11 mouse cellular contexts compared by ENCODE assay signal in genomic region chr10:75975216-75975615, GRCm38 (mm10). TPM values are rescaled to one million over a fixed set of nuclear protein-coding genes. Genes with fewer than 3 reads are reported as not detected.
DNase-seq lines count a peak whose midpoint lies in the region; ATAC-seq and TF ChIP-seq lines count a peak whose summit lies in the region.
"Had no signal": no experiment of that assay in that cellular context is flagged by ENCODE, and none has a peak within 500 bp of the region (broad histone marks: within the 10 kb centered on the region; RNA-seq: fewer than 3 reads in every experiment).

No protein-coding gene starts in this region.

- whole genome bisulfite sequencing in liver, postnatal 0 days (ENCODE audit: insufficient replicate concordance): 66% methylated on average over 5 of the region's 5 CpGs

- H3K4me2 ChIP-seq in liver, postnatal 0 days (ENCODE audit: low read depth, low read length): no peak overlapping the region

- H3K4me1 ChIP-seq in liver, postnatal 0 days (ENCODE audit: insufficient read depth): no peaks in the 10 kb centered on the region

- H3K4me3 ChIP-seq in liver, postnatal 0 days (ENCODE audit: low read depth, low read length): no peak overlapping the region
- H3K4me3 ChIP-seq: erythroblast, embryonic 14.5 days had no signal

- peak; percentile 57 for DNase-seq in cerebellum, adult 9-10 months
- DNase-seq in cerebellum, adult 11 months: no peak
- DNase-seq in liver, postnatal 0 days: no peak
- DNase-seq in liver: no peak
- peak; percentile 12 for DNase-seq in brain, embryonic 14.5 days (ENCODE audit: low read depth)
- peak; percentile 34 for DNase-seq in thymus, postnatal 14 days
- DNase-seq in left cerebral cortex, postnatal 25 days (ENCODE audit: low spot score in 2 of 2): no peak
- DNase-seq in heart, postnatal 14 days: no peak

- peaks cover 2% of the 10 kb centered on the region; the same call in 1 of the 2 replicates for H3K9me3 ChIP-seq in liver, postnatal 0 days (ENCODE audit: low read length)

- no peak overlapping the region for H3K27ac ChIP-seq in liver, postnatal 0 days (ENCODE audit: low read depth)

- no peak for ATAC-seq in liver, postnatal 0 days

- intact Hi-C loops in left cerebral cortex, postnatal 25 days (cut with DNase I): no loop called here
- intact Hi-C loops in heart, postnatal 14 days (cut with DNase I): loop anchor here (10.0 kb wide), 1 partner anchor 230 kb away; no protein-coding TSS in a partner anchor

- peak; percentile 79 for TF ChIP-seq CTCF in liver, postnatal 0 days (IDR thresholded peaks at IDR 0.05; ENCODE audit: low read depth)
- TF ChIP-seq CTCF in brain, embryonic 14.5 days (IDR thresholded peaks at IDR 0.05; ENCODE audit: borderline replicate concordance, extremely low read depth, insufficient read depth, insufficient read length): peak; percentile 44; the same call in 1 of the 2 replicates

- H3K9ac ChIP-seq in liver, postnatal 0 days (replicated peaks): no peak overlapping the region

- H3K36me3 ChIP-seq in liver, postnatal 0 days (replicated peaks; ENCODE audit: insufficient read depth, low read length): no peaks in the 10 kb centered on the region

- TF ChIP-seq POLR2A in brain, embryonic 14.5 days (IDR thresholded peaks at IDR 0.05; ENCODE audit: borderline replicate concordance, extremely low read depth, insufficient read depth, insufficient read length, poor library complexity, severe bottlenecking): no peak

- no peaks in the 10 kb centered on the region for H3K27me3 ChIP-seq in liver, postnatal 0 days (ENCODE audit: insufficient read depth, low read length)

- TF ChIP-seq EP300 in liver, postnatal 0 days (IDR thresholded peaks at IDR 0.05; ENCODE audit: low read depth): no peak

RNA-seq across cellular contexts. Expression of gene Gm5134, which starts 20.9 kb away (rescaled TPM):
- 0.04 and 0.06 TPM in 2 replicates for polyA plus RNA-seq in liver, postnatal 0 days (2015; fragmentation: Nextera tagmentation; extraction: Ambion mirVana)
- polyA plus RNA-seq in brain, embryonic 14.5 days (2012; rRNA removed): 0.05 TPM in 2 replicates
- not detected for total RNA-seq in left cerebral cortex, postnatal 25 days (2021)
- total RNA-seq in heart, postnatal 14 days (2021): not detected
- polyA plus RNA-seq: erythroblast, embryonic 14.5 days; stomach, embryonic 14.5 days had no signal

RNA-seq across cellular contexts. Expression of gene Vpreb3, which starts 32.4 kb away (rescaled TPM):
- 61.6 and 65.5 TPM in 2 replicates for polyA plus RNA-seq in liver, postnatal 0 days (2015; fragmentation: Nextera tagmentation; extraction: Ambion mirVana)
- 0.16 TPM in 1 of 2 replicates, not detected in the other for polyA plus RNA-seq in brain, embryonic 14.5 days (2012; rRNA removed)
- not detected for total RNA-seq in left cerebral cortex, postnatal 25 days (2021)
- under 1 TPM in 1 of 2 experiments, not detected in 1; 0.65 TPM for total RNA-seq in heart, postnatal 14 days (2021)
- total RNA-seq: layer of hippocampus, adult 18-20 months had no signal
- polyA plus RNA-seq: erythroblast, embryonic 14.5 days had no signal

RNA-seq across cellular contexts. Expression of gene Gm867, which starts 34.7 kb away (rescaled TPM):
- 6.9 and 8.6 TPM in 2 replicates for polyA plus RNA-seq in liver, postnatal 0 days (2015; fragmentation: Nextera tagmentation; extraction: Ambion mirVana)
- polyA plus RNA-seq in brain, embryonic 14.5 days (2012; rRNA removed): 0.71 and 1.4 TPM in 2 replicates
- not detected for total RNA-seq in left cerebral cortex, postnatal 25 days (2021)
- under 1 TPM in 1 of 2 experiments, not detected in 1; 0.24 TPM for total RNA-seq in heart, postnatal 14 days (2021)
- polyA plus RNA-seq: stomach, embryonic 14.5 days had no signal

RNA-seq across cellular contexts. Expression of gene Mmp11, which starts 38.9 kb away (rescaled TPM):
- 2.8 and 3.6 TPM in 2 replicates for polyA plus RNA-seq in liver, postnatal 0 days (2015; fragmentation: Nextera tagmentation; extraction: Ambion mirVana)
- 28.8 and 38.5 TPM in 2 replicates for polyA plus RNA-seq in brain, embryonic 14.5 days (2012; rRNA removed)
- 1 to 10 TPM; 1.1 to 1.7 TPM for total RNA-seq in left cerebral cortex, postnatal 25 days (2021)
- 1 to 10 TPM; 5.0 to 9.7 TPM for total RNA-seq in heart, postnatal 14 days (2021)
- polyA plus RNA-seq: erythroblast, embryonic 14.5 days had no signal

RNA-seq across cellular contexts. Expression of gene Chchd10, which starts 42.3 kb away (rescaled TPM):
- 1,168 and 1,173 TPM in 2 replicates for polyA plus RNA-seq in liver, postnatal 0 days (2015; fragmentation: Nextera tagmentation; extraction: Ambion mirVana)
- 28.6 and 40.4 TPM in 2 replicates for polyA plus RNA-seq in brain, embryonic 14.5 days (2012; rRNA removed)
- 100 to 1,000 TPM; 372 to 390 TPM for total RNA-seq in left cerebral cortex, postnatal 25 days (2021)
- 1,000 to 10,000 TPM; 1,290 to 1,409 TPM for total RNA-seq in heart, postnatal 14 days (2021)

Comparison
In these comparisons a context has a peak if more than half of its experiments do, and no peak if none do; other contexts are left out.
1. DNase-seq: peak in cerebellum, adult 9-10 months (single experiment), brain, embryonic 14.5 days (single experiment) and thymus, postnatal 14 days (single experiment); none in cerebellum, adult 11 months (single experiment), liver, postnatal 0 days (single experiment), liver (single experiment), left cerebral cortex, postnatal 25 days (0 of 2) and heart, postnatal 14 days (0 of 2).